Mouse (Mus musculus): ENCODE data around the gene Rnf41.

GRCm38 (mm10) chr10:128361836-128362235 lies 49.6 kb upstream of the Rnf41 start:
- TF ChIP-seq CTCF (IDR thresholded peaks at IDR 0.05; ENCODE audit: low read depth, low read length), result no peak
- no peak for TF ChIP-seq POLR2A (IDR thresholded peaks at IDR 0.05; ENCODE audit: insufficient read depth, low read length)
- no peak for TF ChIP-seq EP300 (IDR thresholded peaks at IDR 0.05; ENCODE audit: insufficient read depth, low read depth, low read length)

All from ES-Bruce4 (cell line).